Mouse (Mus musculus) neural tube, embryonic 13.5 days (tissue): ENCODE results near the gene Spred1. TPM values are rescaled to one million over a fixed set of nuclear protein-coding genes. Genes with fewer than 3 reads are reported as not detected.

Experiments
- ATAC-seq: fragments of 200-750 bp; cut with Nextera tagmentation; 2 replicates; pipeline ENCODE4 v1.8.0; 2017; ENCODE audit warnings: low read depth, mild to moderate bottlenecking, moderate TSS enrichment, moderate library complexity
- H3K27ac ChIP-seq: fragments of 300-500 bp; sonication (generic); replicated peaks from 2 replicates; pipeline ENCODE4 v1.5.1; 2015; ENCODE audit warnings: moderate library complexity, mild to moderate bottlenecking, inconsistent platforms
- H3K27me3 ChIP-seq: fragments of 300-500 bp; sonication (generic); 2 replicates; pipeline ENCODE4 v1.6.1; 2015; ENCODE audit warnings: mild to moderate bottlenecking, inconsistent platforms
- H3K36me3 ChIP-seq: fragments of 300-500 bp; sonication (generic); 2 replicates; pipeline ENCODE4 v1.6.1; 2015; ENCODE audit warnings: mild to moderate bottlenecking, inconsistent platforms
- H3K4me1 ChIP-seq: fragments of 300-500 bp; sonication (generic); replicated peaks from 2 replicates; pipeline ENCODE4 v1.6.1; 2015; ENCODE audit warnings: inconsistent platforms
- H3K4me2 ChIP-seq: fragments of 300-500 bp; sonication (generic); 2 replicates; pipeline ENCODE4 v1.6.1; 2015; ENCODE audit warnings: inconsistent platforms, mild to moderate bottlenecking, moderate library complexity
- H3K4me3 ChIP-seq: fragments of 300-500 bp; sonication (generic); 2 replicates; pipeline ENCODE4 v1.5.1; 2015; ENCODE audit warnings: mild to moderate bottlenecking, inconsistent platforms
- H3K9ac ChIP-seq: fragments of 300-500 bp; sonication (generic); 2 replicates; pipeline ENCODE4 v1.6.1; 2015; ENCODE audit warnings: moderate library complexity, mild to moderate bottlenecking, inconsistent platforms
- H3K9me3 ChIP-seq: fragments of 300-500 bp; sonication (generic); 2 replicates; pipeline ENCODE4 v1.6.1; 2016; ENCODE audit warnings: inconsistent platforms
- WGBS: fragments of 180-500 bp; shearing (Covaris S2); methylation state at CpG from one replicate; pipeline ENCODE4 v1.1.7; 2015; 5-methylcytosine and 5-hydroxymethylcytosine counted together
- polyA plus RNA-seq: library from polyadenylated mRNA; unstranded; fragments of >200 nt; fragmentation: Nextera tagmentation; extraction: Ambion mirVana; gene quantifications from 2 replicates; pipeline ENCODE4 v1.2.1, GENCODE M21; 2015

Gene Spred1
- polyA plus RNA-seq, 1 experiment from 2014 or later, result 12.5 TPM

DNA sequence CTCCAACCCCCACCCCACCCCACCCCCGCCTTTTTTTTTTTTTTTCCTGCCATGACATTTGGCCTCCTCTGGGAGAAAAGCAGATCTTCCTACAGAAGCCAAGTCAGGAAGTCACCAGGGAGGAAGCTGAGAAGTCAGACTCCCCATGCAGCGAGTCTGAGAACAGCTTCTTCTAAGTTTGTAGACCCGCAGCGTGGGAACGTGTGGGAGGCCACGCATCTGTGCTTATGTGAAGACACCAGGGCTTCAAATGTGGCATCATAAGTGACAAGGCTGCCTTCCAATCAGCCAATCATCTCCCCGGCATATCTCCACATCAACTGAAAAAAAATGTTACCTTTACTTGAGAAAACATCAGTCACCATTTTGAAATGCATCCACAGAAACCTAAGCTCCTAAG lies 74.4 kb downstream of the Spred1 start:
- WGBS, result 63% methylated on average over 7 of the region's 7 CpGs
- H3K27ac ChIP-seq, result no peak overlapping the region
- no peak for ATAC-seq
- H3K4me2 ChIP-seq, result no peak overlapping the region
- H3K4me1 ChIP-seq, result peaks cover 10% of the 10 kb centered on the region
- H3K27me3 ChIP-seq, result no peaks in the 10 kb centered on the region
- no peaks in the 10 kb centered on the region for H3K36me3 ChIP-seq
- no peaks in the 10 kb centered on the region for H3K9me3 ChIP-seq
- no peak overlapping the region for H3K4me3 ChIP-seq
- no peak overlapping the region for H3K9ac ChIP-seq

DNA sequence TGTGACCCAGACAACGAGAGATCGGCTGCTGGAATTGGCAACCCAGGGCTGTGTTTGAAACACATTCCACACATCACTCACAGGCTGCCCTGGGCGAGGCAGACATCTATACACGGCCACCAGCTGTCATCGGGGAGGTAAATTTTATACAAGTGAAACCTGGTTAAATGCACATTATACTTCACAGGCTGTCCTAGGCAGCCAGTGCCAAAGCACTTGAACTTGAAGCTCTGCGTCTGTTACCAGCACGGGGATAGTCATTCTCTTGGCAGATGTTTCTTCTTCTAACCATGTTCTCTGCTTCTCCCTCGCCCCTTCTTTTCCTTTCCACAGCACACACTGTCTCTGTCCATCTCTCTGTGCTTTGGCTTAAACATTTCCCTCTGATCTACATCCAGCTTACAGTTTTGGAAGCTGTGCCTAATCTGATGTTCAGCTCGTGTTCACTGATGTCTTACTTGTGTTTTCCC lies 79.7 kb downstream of the Spred1 start:
- peak; percentile 53; the same call in 1 of the 2 replicates for ATAC-seq
- no peaks in the 10 kb centered on the region for H3K36me3 ChIP-seq
- no peak overlapping the region for H3K4me3 ChIP-seq
- H3K4me2 ChIP-seq, result 0 out of 2 replicates have a peak overlapping the region, but pooled peaks have one; percentile 9
- no peak overlapping the region for H3K9ac ChIP-seq
- no peaks in the 10 kb centered on the region for H3K9me3 ChIP-seq
- peaks cover 16% of the 10 kb centered on the region for H3K4me1 ChIP-seq
- H3K27ac ChIP-seq, result no peak overlapping the region
- WGBS, result 26% methylated on average over 9 of the region's 9 CpGs
- 0 out of 2 replicates have a peak, but pooled peaks cover 4% of the 10 kb centered on the region for H3K27me3 ChIP-seq

DNA sequence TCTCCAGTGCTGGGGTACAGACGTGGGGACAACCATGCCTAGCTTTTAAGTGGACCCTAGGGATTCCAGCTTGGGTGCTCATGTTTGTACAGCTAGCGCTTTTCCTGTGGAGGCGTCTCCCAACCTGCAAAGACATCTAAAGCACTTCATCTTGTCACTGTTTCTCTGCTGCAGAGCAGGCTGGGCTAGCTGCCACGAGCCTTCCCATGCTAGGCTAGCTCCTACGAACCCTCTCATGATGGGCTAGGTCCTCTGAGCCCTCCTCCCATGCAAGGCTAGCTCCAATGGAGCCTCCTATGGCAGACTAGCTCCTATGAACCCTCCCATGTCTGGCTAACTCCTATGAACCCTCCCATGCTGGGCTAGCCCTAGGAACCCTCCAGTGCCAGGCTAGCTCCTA lies 82.2 kb downstream of the Spred1 start:
- 0 out of 2 replicates have a peak, but pooled peaks cover 4% of the 10 kb centered on the region for H3K27me3 ChIP-seq
- no peaks in the 10 kb centered on the region for H3K9me3 ChIP-seq
- 86% methylated on average over 5 of the region's 5 CpGs for WGBS
- H3K9ac ChIP-seq, result no peak overlapping the region
- H3K36me3 ChIP-seq, result no peaks in the 10 kb centered on the region
- no peak overlapping the region for H3K4me2 ChIP-seq
- H3K27ac ChIP-seq, result no peak overlapping the region
- peaks cover 16% of the 10 kb centered on the region for H3K4me1 ChIP-seq
- ATAC-seq, result no peak
- H3K4me3 ChIP-seq, result no peak overlapping the region

DNA sequence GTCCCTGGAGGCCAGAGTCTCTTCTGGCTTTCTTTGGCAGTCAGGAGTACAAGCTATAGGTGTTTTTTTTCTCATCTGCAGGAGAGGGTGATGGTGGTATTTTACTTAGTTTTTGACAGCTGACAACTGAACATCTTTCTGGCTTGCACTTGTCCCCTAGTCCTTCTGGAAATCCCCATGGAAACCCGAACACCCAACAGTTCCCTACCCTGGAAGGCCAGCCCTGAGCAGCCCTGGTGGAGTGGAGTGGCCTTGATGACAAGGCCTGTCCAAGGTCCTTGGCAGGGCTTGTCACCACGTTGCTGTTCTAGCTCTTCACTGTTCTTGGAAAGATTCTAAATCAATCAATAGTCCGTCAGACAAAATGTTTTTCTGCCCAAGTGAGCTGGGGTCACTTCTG lies 83.4 kb downstream of the Spred1 start:
- 0 out of 2 replicates have a peak, but pooled peaks cover 4% of the 10 kb centered on the region for H3K27me3 ChIP-seq
- WGBS, result 70% methylated on average over 3 of the region's 3 CpGs
- no peak for ATAC-seq

DNA sequence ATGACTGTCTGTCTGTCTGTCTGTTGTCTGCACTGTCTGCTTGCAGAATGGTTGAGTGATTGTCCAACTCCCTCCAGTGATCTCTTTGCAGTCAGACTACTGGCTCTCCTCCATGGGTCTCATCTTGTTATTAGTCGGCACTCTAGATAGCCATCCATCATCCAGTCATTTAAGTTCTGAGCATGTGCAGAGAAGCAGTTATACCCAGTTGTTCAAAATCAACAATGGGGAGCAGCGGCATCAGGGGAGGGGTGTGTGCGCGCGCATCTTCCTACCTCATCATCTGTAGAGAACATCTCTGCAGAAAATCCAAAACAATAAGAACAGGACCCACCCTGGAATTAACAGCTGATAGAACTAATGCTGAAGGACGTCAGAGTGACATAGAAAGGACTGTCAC lies 83.9 kb downstream of the Spred1 start:
- H3K27ac ChIP-seq, result no peak overlapping the region
- ATAC-seq, result no peak
- 80% methylated on average over 6 of the region's 6 CpGs for WGBS
- no peak overlapping the region for H3K4me3 ChIP-seq
- H3K27me3 ChIP-seq, result 0 out of 2 replicates have a peak, but pooled peaks cover 4% of the 10 kb centered on the region
- H3K9ac ChIP-seq, result no peak overlapping the region
- H3K36me3 ChIP-seq, result no peaks in the 10 kb centered on the region
- peaks cover 11% of the 10 kb centered on the region for H3K4me1 ChIP-seq
- H3K4me2 ChIP-seq, result no peak overlapping the region
- no peaks in the 10 kb centered on the region for H3K9me3 ChIP-seq

More for the DNA sequence above, 83.4 kb downstream of the Spred1 start:
- Histone ChIP-seq H3K4me2 (no peak overlapping the region), H3K9ac (no peak overlapping the region), H3K4me1 (peaks cover 16% of the 10 kb centered on the region), H3K36me3 (no peaks in the 10 kb centered on the region), H3K9me3 (no peaks in the 10 kb centered on the region), H3K4me3 (no peak overlapping the region), H3K27ac (no peak overlapping the region)

DNA sequence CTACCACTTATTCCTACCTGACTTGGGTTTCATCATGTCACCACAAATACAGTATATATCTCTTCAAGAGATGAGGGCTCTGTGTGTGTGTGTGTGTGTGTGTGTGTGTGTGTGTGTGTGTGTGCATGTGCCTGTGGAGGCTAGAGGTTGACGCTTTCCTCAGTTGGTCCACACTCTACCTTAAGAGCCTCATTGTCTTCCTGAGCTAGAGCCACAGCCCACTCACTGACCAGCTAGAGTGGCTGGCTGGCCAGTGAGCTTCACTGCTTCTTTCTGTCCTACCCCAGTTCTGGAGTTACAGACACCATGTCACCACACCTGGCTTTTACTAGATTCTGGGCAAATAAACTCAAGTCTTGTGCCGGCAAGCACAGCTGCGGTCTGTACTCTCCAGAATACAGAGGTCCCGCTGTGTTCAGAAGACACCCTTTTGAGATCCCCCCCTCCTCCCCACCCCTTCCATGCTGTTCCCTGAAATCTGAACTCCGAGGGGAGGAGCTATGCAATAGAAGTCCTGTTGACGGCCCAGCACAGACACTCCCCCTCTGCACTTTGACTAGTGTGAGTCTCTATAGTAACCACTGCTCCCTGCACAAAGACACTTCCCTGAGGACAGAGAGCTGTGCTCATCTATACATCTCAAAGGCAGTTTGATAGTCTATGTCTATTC lies 89.4 kb downstream of the Spred1 start:
- H3K4me2 ChIP-seq, result peak overlapping the region; percentile 31
- H3K9me3 ChIP-seq, result no peaks in the 10 kb centered on the region
- H3K9ac ChIP-seq, result no peak overlapping the region
- H3K4me1 ChIP-seq, result peaks cover 15% of the 10 kb centered on the region
- H3K36me3 ChIP-seq, result no peaks in the 10 kb centered on the region
- 8% methylated on average over 6 of the region's 6 CpGs for WGBS
- no peak overlapping the region for H3K4me3 ChIP-seq
- no peak overlapping the region for H3K27ac ChIP-seq
- no peaks in the 10 kb centered on the region for H3K27me3 ChIP-seq
- peak; percentile 97 for ATAC-seq

DNA sequence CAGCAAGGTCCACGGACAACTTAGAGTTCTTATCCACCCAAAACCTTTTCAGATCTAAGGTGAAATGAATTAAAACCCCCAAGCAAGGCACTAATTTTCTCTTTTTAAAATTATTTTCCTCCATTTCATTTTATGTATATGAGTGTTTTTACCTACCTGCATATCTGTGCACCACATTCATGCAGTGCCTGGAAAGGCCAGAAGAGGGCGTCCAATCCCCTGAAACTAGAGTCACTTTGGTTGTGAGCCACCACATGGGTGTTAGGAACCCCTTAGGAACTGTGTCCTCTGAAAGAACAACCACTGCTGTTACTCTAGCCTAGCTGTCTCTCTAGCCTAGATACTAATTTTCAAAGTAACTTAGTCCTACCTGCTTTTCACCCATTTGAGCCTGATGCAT lies 95.0 kb downstream of the Spred1 start:
- H3K9ac ChIP-seq, result no peak overlapping the region
- WGBS, result 67% methylated on average over 2 of the region's 2 CpGs
- no peaks in the 10 kb centered on the region for H3K36me3 ChIP-seq
- peaks cover 5% of the 10 kb centered on the region; the same call in 1 of the 2 replicates for H3K4me1 ChIP-seq
- H3K4me2 ChIP-seq, result no peak overlapping the region
- no peak overlapping the region for H3K27ac ChIP-seq
- no peaks in the 10 kb centered on the region for H3K27me3 ChIP-seq
- ATAC-seq, result no peak
- no peaks in the 10 kb centered on the region for H3K9me3 ChIP-seq
- no peak overlapping the region for H3K4me3 ChIP-seq

DNA sequence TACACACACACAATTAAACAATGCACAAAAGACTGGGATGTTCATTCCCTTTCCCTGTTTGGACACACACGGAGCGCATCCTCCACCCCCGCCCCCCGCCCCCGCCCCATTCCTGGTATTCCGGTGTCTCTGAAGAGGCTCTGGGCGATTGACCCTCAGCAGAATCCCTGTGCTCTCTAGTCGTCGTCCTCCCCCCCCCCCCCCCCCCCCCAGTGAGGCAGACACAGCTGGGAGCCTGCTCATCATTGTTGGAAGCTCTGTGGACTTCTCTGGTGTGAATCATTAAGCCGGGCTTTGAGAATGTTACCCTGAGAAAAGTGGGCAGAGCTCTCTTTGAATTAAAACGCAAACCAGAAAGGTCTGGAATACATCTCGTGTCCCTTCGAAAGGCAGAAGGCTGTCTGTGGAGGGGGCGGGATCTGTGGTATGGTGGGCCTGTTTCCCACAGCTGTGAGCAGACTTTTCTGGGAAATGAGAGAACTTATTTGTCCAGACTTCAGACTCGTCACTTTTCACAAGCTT lies 96.6 kb downstream of the Spred1 start:
- H3K9ac ChIP-seq, result no peak overlapping the region
- ATAC-seq, result 0 out of 2 replicates have a peak, but pooled peaks have one; percentile 23

DNA sequence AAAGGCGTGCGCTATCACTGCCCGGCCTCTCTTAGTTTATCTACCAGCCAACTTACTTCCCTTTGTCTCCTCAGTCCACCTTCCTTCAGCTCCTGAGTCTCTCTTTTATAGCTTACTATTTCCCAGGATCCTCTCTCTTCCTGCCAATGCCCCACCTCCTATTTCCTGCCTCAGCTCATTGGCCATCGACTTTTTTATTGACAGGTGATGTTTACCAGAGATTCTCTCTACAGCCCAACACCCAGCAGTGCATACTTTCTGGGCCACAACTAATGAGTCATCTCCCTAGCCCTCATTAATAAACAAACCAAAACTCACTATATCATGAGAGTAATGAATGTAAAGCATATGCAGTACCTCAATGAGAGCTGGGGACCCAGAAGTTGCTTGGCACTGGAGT lies 98.4 kb downstream of the Spred1 start:
- H3K9me3 ChIP-seq, result no peaks in the 10 kb centered on the region
- no peaks in the 10 kb centered on the region for H3K36me3 ChIP-seq
- H3K9ac ChIP-seq, result no peak overlapping the region
- WGBS, result 96% methylated on average over 4 of the region's 4 CpGs
- no peaks in the 10 kb centered on the region; the same call in 1 of the 2 replicates for H3K4me1 ChIP-seq
- no peak overlapping the region for H3K4me3 ChIP-seq
- ATAC-seq, result no peak
- no peaks in the 10 kb centered on the region for H3K27me3 ChIP-seq
- no peak overlapping the region for H3K4me2 ChIP-seq
- no peak overlapping the region for H3K27ac ChIP-seq

More for the DNA sequence above, 96.6 kb downstream of the Spred1 start:
- Histone ChIP-seq H3K9me3 (no peaks in the 10 kb centered on the region), H3K4me2 (peak overlapping the region; percentile 35), H3K36me3 (no peaks in the 10 kb centered on the region), H3K27ac (no peak overlapping the region), H3K4me1 (no peaks in the 10 kb centered on the region; the same call in 1 of the 2 replicates), H3K27me3 (no peaks in the 10 kb centered on the region), H3K4me3 (no peak overlapping the region)
- WGBS, result 6% methylated on average over 12 of the region's 15 CpGs

DNA sequence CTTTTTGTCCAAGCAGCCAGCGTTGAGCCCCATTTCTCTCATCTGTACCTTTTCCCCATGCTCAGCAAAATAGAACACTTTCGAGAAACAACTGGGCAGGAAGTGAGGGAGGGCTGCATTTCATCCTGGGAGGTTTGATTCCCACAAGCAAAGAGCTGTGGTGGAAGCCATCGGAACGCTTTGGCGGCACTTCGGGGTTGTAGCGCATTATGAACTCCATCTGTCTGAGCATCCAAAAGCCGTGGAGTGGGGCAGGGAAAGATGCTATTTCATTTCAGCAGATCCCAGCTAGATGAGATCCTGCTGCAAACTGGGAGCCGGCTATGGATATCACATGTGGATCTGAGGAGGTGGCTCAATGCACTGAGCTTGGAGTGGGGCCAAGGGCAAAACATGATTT lies 101.5 kb downstream of the Spred1 start:
- no peaks in the 10 kb centered on the region for H3K36me3 ChIP-seq

DNA sequence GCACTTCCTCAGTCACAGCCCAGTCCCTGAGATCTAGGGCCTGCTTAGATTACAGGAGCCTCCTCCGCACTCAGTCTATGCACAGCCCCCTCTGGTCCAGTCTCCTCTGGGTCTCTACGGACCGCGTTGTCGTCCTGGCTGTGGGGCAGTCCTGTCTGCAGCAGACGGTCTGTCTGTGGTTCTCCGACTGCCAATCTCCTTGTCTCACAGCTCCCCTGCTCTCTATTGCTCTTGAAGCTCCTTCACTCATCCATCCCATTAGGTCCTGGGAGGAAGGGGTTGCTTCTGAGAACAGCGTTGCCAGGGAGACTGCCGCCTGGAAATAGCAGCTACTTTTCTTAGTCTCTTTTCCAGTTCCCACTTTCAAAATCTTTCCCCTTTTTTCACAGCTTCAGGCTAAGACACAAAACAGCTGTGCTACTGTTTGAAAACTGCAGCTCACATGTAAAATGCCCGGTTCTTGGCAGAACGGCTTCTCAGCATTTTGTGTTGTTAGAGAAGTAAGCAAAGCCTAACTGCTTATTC lies 107.5 kb downstream of the Spred1 start:
- Histone ChIP-seq H3K27ac (no peak overlapping the region), H3K27me3 (peaks cover 3% of the 10 kb centered on the region), H3K4me1 (peaks cover 11% of the 10 kb centered on the region; the same call in 1 of the 2 replicates), H3K9ac (no peak overlapping the region), H3K9me3 (no peaks in the 10 kb centered on the region), H3K4me3 (no peak overlapping the region), H3K4me2 (no peak overlapping the region), H3K36me3 (no peaks in the 10 kb centered on the region)
- peak; percentile 61 for ATAC-seq
- WGBS, result 56% methylated on average over 11 of the region's 11 CpGs

More for the DNA sequence above, 101.5 kb downstream of the Spred1 start:
- H3K9ac ChIP-seq, result no peak overlapping the region
- no peak for ATAC-seq
- no peaks in the 10 kb centered on the region; the same call in 1 of the 2 replicates for H3K4me1 ChIP-seq
- no peak overlapping the region for H3K4me3 ChIP-seq
- no peaks in the 10 kb centered on the region for H3K9me3 ChIP-seq
- H3K27me3 ChIP-seq, result no peaks in the 10 kb centered on the region
- H3K4me2 ChIP-seq, result no peak overlapping the region
- H3K27ac ChIP-seq, result no peak overlapping the region
- WGBS, result 87% methylated on average over 9 of the region's 9 CpGs

DNA sequence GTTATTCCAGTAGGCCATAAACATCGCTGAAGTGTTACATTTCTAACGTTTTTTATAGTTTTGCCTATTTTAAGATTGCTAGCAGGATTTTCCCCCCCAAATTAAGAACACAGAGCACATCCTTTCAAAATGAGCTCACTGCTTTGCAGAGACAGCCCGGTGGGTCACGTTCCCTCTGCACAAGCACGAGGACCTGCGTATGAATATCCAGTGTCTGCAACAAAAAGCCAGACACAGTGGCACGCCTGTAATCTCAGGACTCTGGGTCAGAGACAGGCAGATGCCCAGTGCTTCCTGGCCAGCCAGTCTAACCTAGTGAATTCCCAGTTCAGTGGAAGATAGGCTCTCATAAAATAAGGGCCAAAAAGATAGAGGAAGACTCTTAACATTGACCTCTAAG lies 109.1 kb downstream of the Spred1 start:
- no peak overlapping the region for H3K4me3 ChIP-seq
- no peaks in the 10 kb centered on the region for H3K9me3 ChIP-seq
- no peak overlapping the region for H3K9ac ChIP-seq
- no peaks in the 10 kb centered on the region for H3K36me3 ChIP-seq
- H3K27me3 ChIP-seq, result peaks cover 3% of the 10 kb centered on the region
- WGBS, result 76% methylated on average over 7 of the region's 7 CpGs
- peaks cover 11% of the 10 kb centered on the region; the same call in 1 of the 2 replicates for H3K4me1 ChIP-seq
- no peak overlapping the region for H3K27ac ChIP-seq
- no peak overlapping the region for H3K4me2 ChIP-seq
- no peak for ATAC-seq
